ENCODE assay signal across 28 mouse cellular contexts in the genomic region with DNA sequence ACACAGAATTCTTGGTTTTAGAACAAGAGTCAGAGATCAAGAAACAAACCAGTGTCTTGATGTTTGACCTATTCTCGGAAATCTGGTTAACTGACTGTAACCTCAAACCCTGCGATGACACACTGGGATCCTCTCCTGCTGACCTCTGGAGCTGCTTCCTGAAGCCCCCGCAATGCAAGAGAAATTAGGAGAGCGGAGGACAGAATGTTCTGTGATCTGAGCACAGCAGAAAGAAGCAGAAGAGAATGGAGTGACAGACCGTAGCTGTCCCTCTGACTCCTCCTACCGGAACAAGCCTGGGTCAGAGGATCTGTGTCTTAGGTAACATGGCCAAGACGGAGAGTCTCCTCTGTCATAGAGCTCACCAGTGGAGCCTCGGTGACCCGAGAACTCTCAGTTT. TPM values are rescaled to one million over a fixed set of nuclear protein-coding genes. Genes with fewer than 3 reads are reported as not detected.
"Had no signal": no experiment of that assay in that cellular context is flagged by ENCODE, and none has a peak within 500 bp of the region (broad histone marks: within the 10 kb centered on the region; RNA-seq: fewer than 3 reads in every experiment).

No protein-coding gene starts in this region.

- H3K9ac ChIP-seq: limb, embryonic 12.5 days; limb, embryonic 15.5 days; liver, embryonic 14.5 days; liver, postnatal 0 days had no signal

- DNase-seq: kidney, postnatal 14 days; kidney, postnatal 4 days; left cerebral cortex, postnatal 4 days; midbrain, embryonic 14.5 days; right cerebral cortex, postnatal 14 days; right cerebral cortex, postnatal 4 days had no signal

- H3K27me3 ChIP-seq: limb, embryonic 12.5 days; limb, embryonic 15.5 days had no signal

- H3K36me3 ChIP-seq: limb, embryonic 12.5 days; limb, embryonic 15.5 days had no signal

- H3K4me1 ChIP-seq: limb, embryonic 12.5 days had no signal

- H3K4me2 ChIP-seq: limb, embryonic 12.5 days; limb, embryonic 15.5 days; liver, embryonic 11.5 days; midbrain, embryonic 11.5 days had no signal

- H3K4me3 ChIP-seq: limb, embryonic 12.5 days; limb, embryonic 15.5 days had no signal

- ATAC-seq: hindbrain, postnatal 0 days; inflammation-experienced regulatory T-cells, adult 6 months; intestine, embryonic 16.5 days; liver, postnatal 0 days had no signal

- H3K27ac ChIP-seq: hindbrain, postnatal 0 days; limb, embryonic 12.5 days; limb, embryonic 15.5 days; liver, embryonic 14.5 days; stomach, postnatal 0 days had no signal

- H3K9me3 ChIP-seq: limb, embryonic 12.5 days; limb, embryonic 15.5 days had no signal

RNA-seq across cellular contexts. Expression of gene Il21, which starts 53.0 kb away (rescaled TPM):
- total RNA-seq: hindbrain, postnatal 0 days; left cerebral cortex, postnatal 4 days; megakaryocyte progenitor cell, adult 5-6 weeks; megakaryocyte-erythroid progenitor cell, adult 5-6 weeks; midbrain, postnatal 0 days had no signal
- polyA plus RNA-seq: hindbrain, postnatal 0 days; intestine, embryonic 16.5 days; kidney, embryonic 14.5 days; limb, embryonic 12.5 days; limb, embryonic 15.5 days; liver, embryonic 11.5 days; liver, embryonic 14.5 days; liver, postnatal 0 days; lung, embryonic 16.5 days; midbrain, embryonic 11.5 days; midbrain, embryonic 14.5 days; midbrain, postnatal 0 days; neural tube, embryonic 11.5 days; neural tube, embryonic 14.5 days; stomach, embryonic 14.5 days; stomach, postnatal 0 days had no signal

RNA-seq across cellular contexts. Expression of gene Il2, which starts 53.7 kb away (rescaled TPM):
- total RNA-seq: hindbrain, postnatal 0 days; layer of hippocampus, adult 18-20 months; layer of hippocampus, postnatal 14 days; left cerebral cortex, adult 8-10 months; left cerebral cortex, postnatal 14 days; left cerebral cortex, postnatal 4 days; megakaryocyte-erythroid progenitor cell, adult 5-6 weeks; midbrain, postnatal 0 days had no signal
- polyA plus RNA-seq: liver, postnatal 0 days had no signal
